Mouse (Mus musculus): ENCODE measurements around the gene Tenm2.

DNA sequence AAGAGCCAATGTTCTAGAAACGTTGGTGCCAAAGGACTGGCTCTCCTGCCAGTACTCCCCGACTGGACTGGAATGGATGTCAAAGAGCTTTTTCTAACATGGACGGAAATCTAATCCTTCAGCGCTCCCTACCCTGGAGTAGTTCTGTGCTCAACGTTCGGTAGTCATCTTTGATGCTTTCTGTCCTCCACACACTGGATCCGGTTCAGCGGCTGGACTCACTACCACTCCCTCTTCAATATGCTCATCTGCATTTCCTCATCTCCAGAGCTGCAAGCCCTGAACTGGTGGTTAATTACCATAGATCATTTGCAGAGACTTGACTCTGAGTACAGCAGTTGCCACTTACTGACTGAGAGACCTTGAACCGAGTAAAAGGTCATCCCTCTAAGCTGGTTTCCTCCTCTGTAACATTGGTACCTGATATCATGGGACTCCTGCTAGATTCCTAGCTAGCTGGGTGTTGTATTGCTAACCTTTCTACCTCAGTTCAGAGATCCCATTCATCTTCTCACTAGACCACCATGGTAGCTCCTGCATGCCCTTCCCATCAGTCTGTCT, 698.1 kb downstream of the Tenm2 start:
- no peak for TF ChIP-seq CTCF (IDR thresholded peaks at IDR 0.05; ENCODE audit: control insufficient read depth, insufficient read depth, low read length)
- TF ChIP-seq POLR2A (IDR thresholded peaks at IDR 0.05; ENCODE audit: borderline replicate concordance, control insufficient read depth, low read depth, low read length) = no peak

Measured in bone marrow, adult 2 months (tissue).